Mouse (Mus musculus) hematopoietic stem cell, adult 5-6 weeks (primary cell): ENCODE measurements around the gene Tmem121b. TPM values are rescaled to one million over a fixed set of nuclear protein-coding genes. Genes with fewer than 3 reads are reported as not detected.

ENCODE experiments used
- ATAC-seq, 2 experiments: fragments of 125-278 bp in 1 of 2; replicated peaks in 1 of 2; 2 replicates each; pipeline ENCODE4 v1.8.0; 2016 to 2017; ENCODE audit warnings: inconsistent platforms in 2 of 2, mild to moderate bottlenecking in 2 of 2, moderate number of reproducible peaks in 2 of 2, low read depth in 1 of 2, moderate TSS enrichment in 1 of 2; ENCODE audit not compliant: low FRiP score in 2 of 2, poor library complexity in 2 of 2, severe bottlenecking in 2 of 2, insufficient read depth in 1 of 2, low TSS enrichment in 1 of 2
- total RNA-seq: library from RNA; stranded (forward); fragments of 172-1452, 232-1000 nt; gene quantifications from 2 replicates; pipeline ENCODE4 v1.2.3, GENCODE M21; 2017

Gene Tmem121b
- total RNA-seq, 1 experiment from 2014 or later, result 2.8 TPM

DNA sequence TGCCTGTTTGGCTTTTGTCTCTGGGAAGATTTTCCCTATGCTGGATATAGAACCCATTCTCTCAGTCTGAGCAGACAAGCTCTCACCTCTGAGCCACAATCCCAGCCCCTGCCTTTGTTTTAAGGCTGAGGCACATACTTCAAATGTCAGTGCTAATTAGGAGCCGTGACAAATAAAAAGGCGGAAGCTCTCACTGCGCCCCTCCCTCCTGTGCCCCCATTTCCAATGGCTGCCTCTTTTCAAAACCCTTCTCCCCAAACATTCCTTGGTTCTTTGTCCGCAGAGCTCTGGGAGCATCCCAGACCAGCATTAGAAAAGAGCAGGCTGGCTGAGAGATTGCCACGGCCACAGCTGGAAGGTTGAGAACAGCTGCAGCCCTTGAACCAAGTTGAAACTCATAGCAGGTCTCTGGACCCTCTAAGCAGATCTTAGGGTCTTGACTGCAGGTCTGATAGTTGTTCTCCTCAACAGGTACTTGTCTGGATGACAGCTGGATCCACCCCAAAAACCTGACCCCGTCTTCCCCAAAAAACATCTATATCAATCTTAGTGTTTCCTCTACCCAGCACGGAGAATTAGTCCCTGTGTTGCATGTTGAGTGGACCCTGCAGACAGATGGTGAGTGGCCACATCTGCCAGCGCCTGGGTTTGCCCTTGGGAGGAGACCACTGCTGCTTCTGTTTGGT is 21.0 kb downstream of the Tmem121b start:
- ATAC-seq, result no peak

- ATAC-seq, result 0 out of 4 replicates have a peak, but pooled peaks of 1 of the 2 experiments have one; percentile 3
These were observed 21.6 kb downstream of the Tmem121b start for GRCm38 (mm10) chr6:120471991-120472441.

GRCm38 (mm10) chr6:120470666-120471065 is 22.9 kb downstream of the Tmem121b start:
- peak; percentile 20 to 34 for ATAC-seq

GRCm38 (mm10) chr6:120469770-120470169 is 23.8 kb downstream of the Tmem121b start:
- no peak for ATAC-seq

GRCm38 (mm10) chr6:120469268-120469667 is 24.3 kb downstream of the Tmem121b start:
- no peak for ATAC-seq

DNA sequence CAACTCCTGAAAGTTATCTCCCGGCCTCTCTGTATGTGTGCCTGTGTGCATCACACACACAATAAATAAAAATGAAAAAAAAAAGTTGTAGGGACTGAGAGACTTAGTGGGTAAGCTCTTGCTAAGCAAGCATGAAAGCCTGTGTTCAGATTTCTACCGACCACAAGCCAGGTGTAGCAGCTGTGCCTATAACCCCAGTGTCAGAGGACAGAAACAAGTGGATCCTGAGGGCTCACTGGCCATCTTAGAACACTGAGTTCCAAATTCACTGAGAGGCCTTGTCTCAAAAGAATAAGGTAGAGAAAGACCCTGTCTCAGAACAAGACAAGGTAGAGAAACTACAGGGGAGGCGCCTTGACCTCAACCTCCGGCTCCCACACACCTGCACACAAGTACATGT is 25.3 kb downstream of the Tmem121b start:
- no peak for ATAC-seq

DNA sequence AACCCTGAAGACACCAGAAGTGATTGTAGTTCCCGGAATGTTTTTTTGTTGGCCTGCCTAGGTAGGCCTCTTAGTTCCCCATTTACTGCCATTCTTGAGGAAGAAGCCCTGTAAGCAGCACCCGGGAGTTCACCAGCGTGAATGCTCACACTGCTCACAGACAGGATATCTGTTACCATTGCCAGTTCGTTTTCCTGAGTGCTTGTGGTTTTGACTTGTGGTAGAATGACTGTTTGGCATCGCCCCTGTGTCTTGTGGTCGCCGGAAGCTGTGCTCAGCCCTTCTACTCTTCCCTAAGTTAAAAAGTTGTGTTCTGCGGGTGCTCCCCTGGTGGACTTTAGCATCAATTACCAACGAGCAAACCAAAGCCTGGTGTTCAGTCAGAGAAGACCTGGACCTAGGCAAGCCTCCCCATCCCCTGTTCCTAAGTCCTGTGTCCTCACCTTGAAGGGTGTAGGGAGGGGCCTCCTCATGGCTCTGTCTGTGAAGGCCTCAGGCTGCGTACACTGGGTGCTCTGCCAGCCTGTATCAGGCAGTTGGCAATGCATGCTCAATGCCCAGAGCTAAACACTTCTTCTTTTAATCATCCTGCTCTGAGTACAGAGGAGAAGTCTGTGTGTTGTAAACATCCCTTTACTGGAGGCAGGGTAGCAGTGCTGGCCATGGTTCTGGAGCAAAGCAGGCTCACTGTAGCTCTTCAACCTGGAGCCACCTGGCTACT is 26.8 kb downstream of the Tmem121b start:
- ATAC-seq, result peak; percentile 71 to 81

DNA sequence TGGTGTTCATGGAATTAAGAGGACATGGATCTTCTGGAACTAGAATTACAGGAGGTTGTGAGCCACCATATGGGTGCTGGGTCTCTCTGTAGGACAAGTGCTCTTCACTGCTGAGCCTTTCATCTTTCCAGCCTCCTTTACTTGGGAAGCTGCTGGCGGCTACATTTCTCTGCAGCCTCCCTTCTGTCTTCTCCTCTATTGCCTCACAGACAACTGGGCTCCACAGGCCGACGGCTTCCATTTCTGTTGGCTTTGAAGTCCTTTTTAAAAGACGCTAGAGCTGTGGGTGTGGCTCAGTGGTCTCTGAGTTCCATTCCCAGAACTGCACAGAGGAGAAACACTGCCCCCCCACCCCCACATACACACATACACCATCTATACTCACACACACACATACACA is 28.2 kb downstream of the Tmem121b start:
- ATAC-seq, result no peak

DNA sequence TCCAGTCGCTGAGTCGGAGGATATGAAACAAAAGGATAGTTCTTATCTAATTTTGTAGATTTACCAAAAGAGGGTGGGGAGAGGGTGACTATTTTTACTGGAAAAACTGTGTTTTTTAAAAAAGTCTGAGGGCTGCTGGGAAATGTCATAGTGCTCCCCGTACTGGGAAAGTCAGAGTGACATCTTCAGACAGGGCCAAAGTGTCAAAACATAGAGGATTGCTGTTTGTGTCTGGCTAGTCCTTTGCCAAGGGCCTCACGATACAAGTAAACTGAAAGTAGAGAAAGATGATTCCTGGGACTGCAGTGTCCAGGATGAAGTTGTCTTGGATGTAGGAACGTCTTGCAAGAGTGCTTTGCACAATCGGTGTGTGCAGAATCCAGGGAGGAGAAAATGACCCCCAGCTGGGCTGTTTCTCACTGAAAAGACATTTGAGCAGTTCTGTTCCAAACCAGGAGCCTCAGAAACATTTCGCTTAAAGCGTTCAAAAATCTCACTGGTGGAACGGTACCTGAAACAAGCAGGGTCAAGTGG is 29.1 kb downstream of the Tmem121b start:
- no peak for ATAC-seq

DNA sequence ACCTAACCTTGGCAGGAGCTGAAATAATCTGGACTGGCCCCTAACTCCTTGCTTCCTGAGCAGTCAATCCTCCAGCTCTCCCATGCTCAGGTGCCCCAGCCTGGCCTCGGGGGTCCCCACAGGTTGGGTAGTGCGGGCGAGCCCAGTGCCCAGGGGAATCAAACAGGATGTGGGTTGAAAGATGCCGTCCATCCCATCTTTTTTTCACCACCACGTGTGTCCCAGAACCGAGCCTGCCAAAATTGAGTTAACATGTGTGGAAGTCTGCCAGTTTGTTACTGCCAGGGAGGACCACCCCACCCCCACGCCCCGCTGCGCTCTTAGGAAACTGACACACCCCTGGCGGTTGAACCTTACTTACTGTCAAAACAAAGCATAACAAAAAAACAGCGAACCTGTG is 29.7 kb downstream of the Tmem121b start:
- no peak for ATAC-seq

DNA sequence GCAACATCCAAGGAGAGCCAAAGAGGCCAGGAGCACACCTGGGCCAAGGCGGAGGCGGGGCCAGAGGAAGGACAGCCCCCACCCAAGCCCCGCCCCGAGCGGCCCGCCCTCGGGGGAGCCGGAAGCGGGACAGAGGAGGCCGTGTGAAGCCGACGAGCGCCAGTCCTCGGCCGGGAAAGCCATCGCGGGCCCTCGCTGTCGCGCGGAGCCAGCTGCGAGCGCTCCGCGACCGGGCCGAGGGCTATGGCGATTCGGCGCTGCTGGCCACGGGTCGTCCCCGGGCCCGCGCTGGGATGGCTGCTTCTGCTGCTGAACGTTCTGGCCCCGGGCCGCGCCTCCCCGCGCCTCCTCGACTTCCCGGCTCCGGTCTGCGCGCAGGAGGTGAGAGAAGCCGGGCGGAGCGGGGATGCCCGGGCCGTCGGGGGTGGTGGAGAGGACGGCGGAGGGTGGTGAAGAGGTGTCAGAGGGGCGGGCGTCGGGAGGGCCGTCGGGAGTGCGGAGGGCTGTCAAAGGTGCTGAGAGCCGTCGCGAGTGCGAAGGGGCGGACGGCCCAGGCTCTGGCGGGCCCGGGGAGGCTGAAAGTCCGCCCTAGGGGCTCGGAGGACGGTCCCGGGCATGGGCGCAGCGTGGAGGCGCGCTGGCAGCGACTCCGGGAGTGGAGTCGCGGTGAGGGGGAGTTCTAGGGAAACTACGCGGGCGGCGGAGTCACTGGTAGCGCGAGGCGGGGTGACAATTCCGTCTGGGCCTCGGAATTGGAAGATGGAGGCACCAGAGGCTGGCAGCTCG is 30.3 kb downstream of the Tmem121b start, which contains the start of gene Il17ra:
Gene Il17ra, plus strand, starts transcription at position 162 of the 786 bp plus-strand sequence.
- peak; percentile 30 to 49; a peak in 3 of 4 replicates for ATAC-seq

GRCm38 (mm10) chr6:120462251-120462650 is 31.4 kb downstream of the Tmem121b start:
- ATAC-seq, result no peak

GRCm38 (mm10) chr6:120461217-120461616 is 32.4 kb downstream of the Tmem121b start:
- ATAC-seq, result no peak

DNA sequence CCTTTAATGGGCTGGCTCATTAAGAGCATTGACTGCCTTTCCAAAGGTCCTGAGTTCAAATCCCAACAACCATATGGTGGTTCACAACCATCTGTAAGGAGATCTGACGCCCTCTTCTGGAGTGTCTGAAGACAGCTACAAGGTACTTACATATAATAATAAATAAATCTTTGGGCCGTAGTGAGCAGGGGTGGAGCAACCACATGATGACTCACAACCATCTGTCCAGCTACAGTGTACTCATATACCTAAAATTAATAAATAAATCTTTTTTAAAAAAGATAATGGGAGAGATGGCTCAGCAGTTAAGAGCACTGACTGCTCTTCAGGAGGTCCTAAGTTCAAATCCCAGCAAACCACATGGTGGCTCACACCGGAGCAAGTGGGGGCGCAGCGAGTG is 35.9 kb downstream of the Tmem121b start:
- ATAC-seq, result no peak

- no peak for ATAC-seq
These were observed 36.5 kb downstream of the Tmem121b start for GRCm38 (mm10) chr6:120457074-120457473.

DNA sequence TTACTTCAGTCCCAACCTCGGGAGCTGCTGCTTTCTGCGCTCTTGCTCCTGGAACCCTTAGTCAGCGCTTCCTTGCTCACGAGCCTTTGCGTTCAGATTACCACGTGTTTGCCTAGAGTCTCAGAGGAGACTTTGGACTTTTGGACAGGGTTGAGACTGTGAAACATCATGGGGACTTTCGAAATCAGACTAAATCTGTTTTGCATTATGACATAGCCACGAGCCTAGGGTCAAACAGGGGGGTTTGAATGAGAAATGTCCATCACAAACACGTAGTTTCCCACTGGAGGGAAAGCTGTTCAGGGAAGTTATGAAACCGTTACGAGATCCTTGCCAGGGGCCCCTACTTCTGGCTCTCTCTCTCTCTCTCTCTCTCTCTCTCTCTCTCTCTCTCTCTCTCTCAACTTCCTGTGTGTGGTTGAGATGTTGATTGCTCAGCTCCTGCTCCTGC is 39.0 kb downstream of the Tmem121b start:
- peak; percentile 25 to 35; a peak in 2 of 4 replicates for ATAC-seq

GRCm38 (mm10) chr6:120453556-120453955 is 40.1 kb downstream of the Tmem121b start:
- ATAC-seq, result no peak

- ATAC-seq, result peak; percentile 20 to 29; a peak in 1 of 4 replicates
These were observed 40.5 kb downstream of the Tmem121b start for GRCm38 (mm10) chr6:120453103-120453445.
